Mouse (Mus musculus) adrenal gland, adult 18-20 months (tissue): ENCODE data around the gene Olfr98. TPM values are rescaled to one million over a fixed set of nuclear protein-coding genes. Genes with fewer than 3 reads are reported as not detected.

ENCODE experiments used
- total RNA-seq, 2 experiments: library from RNA; stranded (reverse); gene quantifications; 1 replicate in 1 of 2; 2 replicates in 1 of 2; pipeline ENCODE4 v1.2.3; 2021

The Olfr98 gene
- total RNA-seq, 2 experiments from 2014 or later: not detected

Other genes with a start within 250 kb of the Olfr98 start
- gene Mog, start 240.4 kb downstream of the Olfr98 start, total RNA-seq: not detected
- 10 to 100 TPM; 23.3 to 28.6 TPM for gene Gabbr1, start 217.8 kb downstream of the Olfr98 start, total RNA-seq
- not detected for gene Olfr90, start 175.2 kb downstream of the Olfr98 start, total RNA-seq
- not detected for gene Olfr91, start 165.5 kb downstream of the Olfr98 start, total RNA-seq
- gene Olfr92, start 143.7 kb downstream of the Olfr98 start, total RNA-seq: not detected
- not detected for gene Olfr93, start 102.3 kb downstream of the Olfr98 start, total RNA-seq
- gene Ubd, start 69.9 kb downstream of the Olfr98 start, total RNA-seq: under 1 TPM in 1 of 2 experiments, not detected in 1; 0.67 TPM
- not detected for gene Olfr94, start 62.8 kb downstream of the Olfr98 start, total RNA-seq
- gene Olfr95, start 50.6 kb downstream of the Olfr98 start, total RNA-seq: not detected
- not detected for gene Olfr96, start 43.6 kb downstream of the Olfr98 start, total RNA-seq
- not detected for gene Olfr97, start 26.4 kb downstream of the Olfr98 start, total RNA-seq
- gene H2-M3, start 6.5 kb upstream of the Olfr98 start, total RNA-seq: 1 to 10 TPM; 5.1 to 8.1 TPM
- gene Olfr99, start 19.7 kb upstream of the Olfr98 start, total RNA-seq: not detected
- not detected for gene Olfr101, start 40.6 kb upstream of the Olfr98 start, total RNA-seq
- gene Olfr102, start 53.3 kb upstream of the Olfr98 start, total RNA-seq: not detected
- gene Olfr103, start 75.9 kb upstream of the Olfr98 start, total RNA-seq: not detected
- not detected for gene Olfr104-ps, start 95.8 kb upstream of the Olfr98 start, total RNA-seq
- not detected for gene Olfr105-ps, start 115.3 kb upstream of the Olfr98 start, total RNA-seq
- gene Olfr106-ps, start 126.6 kb upstream of the Olfr98 start, total RNA-seq: not detected
- not detected for gene Olfr107, start 135.5 kb upstream of the Olfr98 start, total RNA-seq
- not detected for gene Olfr108, start 181.7 kb upstream of the Olfr98 start, total RNA-seq
- not detected for gene Olfr109, start 195.2 kb upstream of the Olfr98 start, total RNA-seq
- 1 to 10 TPM; 1.6 to 9.0 TPM for gene H2-M2, start 219.8 kb upstream of the Olfr98 start, total RNA-seq
- gene Olfr110, start 228.7 kb upstream of the Olfr98 start, total RNA-seq: not detected
- gene Olfr111, start 244.3 kb upstream of the Olfr98 start, total RNA-seq: under 1 TPM; 0.30 to 0.58 TPM